Mouse (Mus musculus): ENCODE results near the gene Lgi1.

GRCm38 (mm10) chr19:38351202-38351601 lies 86.9 kb downstream of the Lgi1 start:
- TF ChIP-seq POLR2A (IDR thresholded peaks at IDR 0.05; ENCODE audit: borderline replicate concordance, insufficient read depth, low read length) (no peak), CTCF (IDR thresholded peaks at IDR 0.05; ENCODE audit: borderline replicate concordance, insufficient read depth, low read depth, low read length) (no peak)
